Mouse (Mus musculus): ENCODE data around the gene Atrx. TPM values are rescaled to one million over a fixed set of nuclear protein-coding genes. Genes with fewer than 3 reads are reported as not detected.
A peak's percentile ranks its signal among the peaks of the same experiment; 100 is the strongest.

Atrx gene
- total RNA-seq, 2 experiments from 2014 or later = 109 to 111 TPM

DNA sequence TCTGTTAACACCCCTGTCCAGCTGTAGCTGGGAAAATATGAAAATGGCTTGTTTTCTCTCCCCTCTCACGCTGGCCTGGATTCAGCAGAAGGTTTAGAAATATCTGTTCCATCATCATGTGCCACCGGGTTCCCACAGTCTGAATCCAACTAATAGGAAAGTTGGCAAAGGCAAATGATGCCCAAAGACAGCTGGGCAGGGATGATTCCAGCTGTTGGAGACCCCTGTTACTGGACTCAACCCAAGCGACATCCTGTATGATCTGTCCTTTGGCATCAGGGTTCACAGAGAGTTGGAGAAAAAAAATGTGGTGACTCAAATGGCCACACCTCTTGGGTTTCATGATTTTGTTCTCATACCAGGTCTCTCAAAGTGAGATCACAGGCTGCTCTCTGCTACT lies 161.3 kb downstream of the Atrx start:
- no peak for DNase-seq

DNA sequence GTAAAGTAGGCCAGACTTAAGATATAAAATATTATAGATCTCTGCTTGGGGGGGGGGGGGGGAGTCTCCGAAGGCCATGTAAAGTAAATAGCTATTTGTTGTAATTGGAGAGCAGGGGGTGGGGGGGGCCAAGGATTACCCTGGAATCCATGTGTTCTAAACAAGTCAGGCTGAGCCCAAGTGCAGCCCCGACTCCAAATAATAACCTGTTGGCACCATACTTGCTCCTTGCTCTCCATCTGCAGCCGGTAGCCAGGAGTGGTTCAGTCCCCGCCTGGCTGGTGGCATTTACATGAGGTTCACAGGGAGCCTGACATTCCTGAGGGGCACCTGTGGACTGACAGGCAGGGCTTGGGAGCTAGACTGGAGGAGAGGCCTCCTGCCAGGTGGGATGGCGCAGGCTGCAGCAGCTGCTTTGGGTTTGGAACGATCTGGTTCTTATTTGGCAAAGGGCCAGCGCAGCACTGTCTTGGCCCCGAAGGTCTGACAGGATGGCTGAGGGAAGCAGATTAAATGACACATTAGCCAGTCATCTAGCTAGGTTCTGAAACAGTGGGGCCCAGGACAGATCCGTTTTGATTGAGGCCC lies 161.9 kb downstream of the Atrx start:
- DNase-seq = no peak

DNA sequence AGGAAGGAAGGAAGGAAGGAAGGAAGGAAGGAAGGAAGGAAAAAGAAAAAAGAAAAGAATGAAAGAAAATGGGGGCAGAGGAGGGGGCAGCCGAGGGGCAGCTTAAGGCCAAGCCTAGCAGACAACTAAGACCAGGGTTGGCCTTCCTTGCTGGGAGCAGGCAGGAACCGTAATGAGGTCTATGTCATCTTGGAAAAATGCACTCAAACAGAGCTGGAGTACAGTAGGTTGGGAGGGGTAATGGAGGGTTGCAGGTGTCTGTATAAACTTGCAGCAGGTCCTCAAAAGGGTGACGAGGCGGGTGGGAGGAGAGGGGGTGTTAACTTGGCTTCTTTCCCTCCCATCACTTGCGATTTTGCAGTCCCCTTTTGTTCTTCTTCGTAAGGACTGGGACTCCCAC lies 163.2 kb downstream of the Atrx start:
- no peak for DNase-seq

DNA sequence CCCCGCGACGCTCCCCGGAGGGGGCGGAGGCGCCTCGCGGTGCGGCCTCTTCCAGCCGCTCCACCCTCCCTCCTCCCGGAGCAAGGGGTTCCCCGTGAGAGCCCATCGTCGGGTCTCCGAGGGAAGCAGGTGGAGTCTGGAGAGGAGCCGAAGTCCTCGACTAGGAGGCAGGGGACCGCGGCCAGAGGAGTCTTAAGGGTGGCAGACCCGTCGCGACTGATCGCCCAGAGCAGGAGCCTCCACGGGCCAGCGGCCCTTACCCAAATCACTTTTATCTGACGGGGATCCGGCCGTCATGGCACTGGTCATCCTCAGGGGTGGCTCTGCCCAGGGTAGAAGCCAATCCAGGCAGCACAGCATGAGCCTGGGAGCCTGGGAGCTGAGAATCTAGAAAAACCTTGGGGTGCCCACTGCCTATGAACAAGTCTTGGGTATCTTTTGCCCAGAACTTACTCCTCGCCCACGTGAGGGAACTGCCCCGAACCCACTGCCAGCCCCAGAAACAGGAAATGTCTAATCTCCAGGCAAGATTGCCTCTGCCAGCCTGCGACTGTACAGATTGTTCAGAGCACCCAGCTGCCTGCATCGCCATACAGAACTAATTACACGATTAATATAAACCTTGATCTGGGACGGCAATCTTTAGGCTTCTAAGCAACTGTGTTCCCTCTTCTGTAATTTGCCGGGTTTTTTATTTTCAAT lies 164.0 kb downstream of the Atrx start:
- no peak for DNase-seq

DNA sequence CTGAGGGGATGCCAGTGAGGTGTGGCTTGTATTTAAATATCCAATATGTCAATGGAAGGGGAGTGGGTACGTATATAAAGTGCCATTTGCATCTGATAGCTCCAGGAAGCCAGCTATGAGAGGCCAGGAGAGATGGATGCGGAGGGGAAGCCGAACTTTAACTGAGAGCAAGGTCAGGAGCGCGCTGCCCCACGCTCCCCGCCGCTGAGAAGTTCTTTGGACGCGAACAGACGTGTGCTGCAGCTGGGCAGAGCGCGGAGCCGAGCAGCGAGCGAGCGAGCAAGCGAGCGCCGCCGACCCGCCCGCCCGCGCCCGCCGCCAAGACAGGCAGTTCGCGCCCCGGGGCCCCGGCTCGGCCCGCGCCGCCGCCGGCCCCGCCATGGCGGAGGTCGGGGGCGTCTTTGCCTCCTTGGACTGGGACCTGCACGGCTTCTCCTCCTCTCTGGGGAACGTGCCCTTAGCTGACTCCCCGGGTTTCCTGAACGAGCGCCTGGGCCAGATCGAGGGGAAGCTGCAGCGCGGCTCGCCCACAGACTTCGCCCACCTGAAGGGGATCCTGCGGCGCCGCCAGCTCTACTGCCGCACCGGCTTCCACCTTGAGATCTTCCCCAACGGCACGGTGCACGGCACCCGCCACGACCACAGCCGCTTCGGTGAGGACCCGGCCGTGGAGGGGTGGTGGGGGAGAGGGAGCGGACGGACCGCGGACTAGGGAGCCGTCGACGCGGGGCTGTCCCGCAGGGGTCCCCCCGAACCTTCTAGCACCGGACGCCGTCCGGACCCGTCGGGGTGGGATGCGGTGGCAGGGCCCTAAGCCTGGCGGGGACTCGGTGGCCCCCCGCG lies 164.8 kb downstream of the Atrx start, which contains the start of gene Fgf16:
Gene Fgf16 (plus strand): TSS at position 118 of the 843 bp plus-strand sequence.
- DNase-seq = no peak

DNA sequence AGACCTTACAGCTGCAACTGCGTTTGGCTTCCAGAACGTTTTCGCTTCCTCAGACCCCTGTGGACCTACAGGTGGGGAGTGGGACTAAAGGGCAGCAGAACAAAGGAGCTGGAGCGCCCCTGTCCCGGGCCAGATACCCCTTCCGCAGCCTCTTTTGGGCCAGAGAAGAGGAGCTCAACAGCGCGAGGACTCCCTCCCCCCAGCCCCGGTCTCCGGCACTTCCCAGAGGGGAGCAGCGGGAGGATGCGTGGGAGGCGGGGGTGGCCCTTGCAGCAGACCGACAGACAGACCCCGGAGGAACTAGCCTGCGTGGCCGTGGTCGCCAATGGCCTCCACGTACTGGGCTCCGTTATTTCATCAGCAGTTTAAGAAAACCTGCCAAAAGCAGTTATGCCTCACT lies 165.6 kb downstream of the Atrx start:
- peak in 1 of 2 experiments; percentile 13 for DNase-seq

DNA sequence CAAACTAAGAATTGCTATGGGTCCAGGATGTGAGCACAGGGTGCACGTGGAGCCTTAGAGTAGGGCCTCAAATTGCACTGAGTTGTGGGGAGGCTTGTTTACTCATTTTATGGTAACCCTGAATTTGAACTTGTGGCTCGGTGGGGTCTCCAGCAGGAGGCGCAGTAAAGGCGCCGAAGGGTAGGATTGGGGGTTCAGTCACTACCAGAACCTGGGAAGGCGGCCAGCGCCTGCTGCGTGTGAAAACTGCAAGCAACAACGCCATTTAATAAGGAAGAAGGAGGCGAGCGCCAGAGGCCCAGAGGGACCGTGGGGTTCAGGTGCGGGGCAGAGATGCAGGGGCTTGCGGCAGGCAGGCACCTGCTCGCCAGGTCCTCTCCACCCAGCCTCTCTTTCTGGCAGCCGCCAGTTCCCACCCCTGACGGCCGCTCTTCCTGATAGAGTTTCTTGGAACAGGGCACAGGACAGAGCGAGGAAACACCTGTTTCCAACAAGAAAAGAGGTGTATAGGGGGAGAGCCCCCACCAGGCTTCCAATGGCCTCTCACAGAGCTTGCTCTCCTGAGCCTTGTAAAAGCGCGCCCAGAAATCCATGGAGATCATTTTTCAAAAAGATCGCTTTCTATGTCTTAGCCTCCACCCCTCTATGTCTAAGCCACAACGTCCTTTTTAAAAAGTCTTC lies 166.2 kb downstream of the Atrx start:
- DNase-seq = peak in 1 of 2 experiments; percentile 18

Other genes starting within 250 kb of the Atrx start
- gene Fgf16, start 165.1 kb downstream of the Atrx start, total RNA-seq (2021) = under 1 TPM; 0.17 to 0.56 TPM
- 10 to 100 TPM; 58.0 to 61.3 TPM for gene Magt1, start 82.5 kb upstream of the Atrx start, total RNA-seq (2021)
- 100 to 1,000 TPM; 439 to 509 TPM for gene Cox7b, start 86.3 kb upstream of the Atrx start, total RNA-seq (2021)
- 10 to 100 TPM; 43.6 to 44.4 TPM for gene Atp7a, start 97.9 kb upstream of the Atrx start, total RNA-seq (2021)
- 1 to 10 TPM; 2.0 to 2.2 TPM for gene Tlr13, start 213.8 kb upstream of the Atrx start, total RNA-seq (2021)